Mouse (Mus musculus): ENCODE measurements around the gene Evi2. TPM values are rescaled to one million over a fixed set of nuclear protein-coding genes. Genes with fewer than 3 reads are reported as not detected.

Gene Evi2
- not detected for total RNA-seq (2021)
- long read RNA-seq, experiment 1, partial matches to known transcripts: 2 of 4 reads
- long read RNA-seq, experiment 1, other reads (novel, unspliced or antisense): 2 of 4 reads
- long read RNA-seq, experiment 2, partial matches to known transcripts: 0 of 2 reads
- long read RNA-seq, experiment 2, other reads (novel, unspliced or antisense): 1 of 2 reads

- intact Hi-C loops (cut with DNase I): no loop called here
- peak within 1 kb of the TSS; percentile 18; the same call in 1 of the 2 replicates for H3K4me3 ChIP-seq
- no peak for DNase-seq (ENCODE audit: extremely low spot score in 1 of 2, low spot score in 2 of 2)
- no peak for TF ChIP-seq CTCF (IDR thresholded peaks at IDR 0.05)
- peak within 1 kb of the TSS; percentile 82 for H3K27ac ChIP-seq
Observed at GRCm38 (mm10) chr11:79530333-79530761, at the start of gene Evi2, which contains the start of gene Evi2a. Gene Evi2 (minus strand): TSS chr11:79530589. Gene Evi2a (minus strand): TSS chr11:79530609.

- no peak overlapping the region for H3K4me3 ChIP-seq
- intact Hi-C loops (cut with DNase I): loop anchor here (5.0 to 10.0 kb wide), 2 partner anchors 105 to 323 kb away; partner anchors contain the start of gene Wsb1
- peak; percentile 74 to 84 for DNase-seq (ENCODE audit: extremely low spot score in 1 of 2, low spot score in 2 of 2)
- TF ChIP-seq CTCF (IDR thresholded peaks at IDR 0.05): peak; percentile 91
- H3K27ac ChIP-seq: peak overlapping the region; percentile 74
Observed at GRCm38 (mm10) chr11:79577741-79578140, 47.4 kb upstream of the Evi2 start.

GRCm38 (mm10) chr11:79575383-79576073 lies 45.1 kb upstream of the Evi2 start:
- no peak for TF ChIP-seq CTCF (IDR thresholded peaks at IDR 0.05)
- no peak overlapping the region for H3K4me3 ChIP-seq
- H3K27ac ChIP-seq: peak overlapping the region; percentile 1; the same call in 1 of the 2 replicates
- no peak for DNase-seq (ENCODE audit: extremely low spot score in 1 of 2, low spot score in 2 of 2)
- intact Hi-C loops (cut with DNase I): loop anchor here (5.0 to 10.0 kb wide), 2 partner anchors 103 to 321 kb away; partner anchors contain the start of gene Wsb1

- DNase-seq (ENCODE audit: extremely low spot score in 1 of 2, low spot score in 2 of 2): no peak
- intact Hi-C loops (cut with DNase I): loop anchor here (10.0 kb wide), 1 partner anchor 319 kb away; the partner anchor contains the start of gene Wsb1
- TF ChIP-seq CTCF (IDR thresholded peaks at IDR 0.05): no peak
- Histone ChIP-seq H3K4me3 (no peak overlapping the region), H3K27ac (no peak overlapping the region)
Observed at GRCm38 (mm10) chr11:79573836-79574235, 43.4 kb upstream of the Evi2 start.

GRCm38 (mm10) chr11:79570319-79570718 lies 39.9 kb upstream of the Evi2 start:
- H3K27ac ChIP-seq: no peak overlapping the region
- intact Hi-C loops (cut with DNase I): loop anchor here (10.0 kb wide), 1 partner anchor 316 kb away; the partner anchor contains the start of gene Wsb1

GRCm38 (mm10) chr11:79568197-79568911 lies 38.0 kb upstream of the Evi2 start:
- no peak overlapping the region for H3K27ac ChIP-seq
- no peak for DNase-seq (ENCODE audit: extremely low spot score in 1 of 2, low spot score in 2 of 2)
- H3K4me3 ChIP-seq: no peak overlapping the region
- TF ChIP-seq CTCF (IDR thresholded peaks at IDR 0.05): no peak
- intact Hi-C loops (cut with DNase I): no loop called here

More at GRCm38 (mm10) chr11:79570319-79570718, 39.9 kb upstream of the Evi2 start:
- H3K4me3 ChIP-seq: no peak overlapping the region
- DNase-seq (ENCODE audit: extremely low spot score in 1 of 2, low spot score in 2 of 2): no peak
- TF ChIP-seq CTCF (IDR thresholded peaks at IDR 0.05): no peak

GRCm38 (mm10) chr11:79566947-79567346 lies 36.6 kb upstream of the Evi2 start:
- no peak; the same call in 1 of the 2 replicates for TF ChIP-seq CTCF (IDR thresholded peaks at IDR 0.05)
- intact Hi-C loops (cut with DNase I): no loop called here
- Histone ChIP-seq H3K4me3 (no peak overlapping the region), H3K27ac (no peak overlapping the region)
- no peak for DNase-seq (ENCODE audit: extremely low spot score in 1 of 2, low spot score in 2 of 2)

- H3K27ac ChIP-seq: no peak overlapping the region
- H3K4me3 ChIP-seq: no peak overlapping the region
- no peak for TF ChIP-seq CTCF (IDR thresholded peaks at IDR 0.05)
- DNase-seq (ENCODE audit: extremely low spot score in 1 of 2, low spot score in 2 of 2): no peak
- intact Hi-C loops (cut with DNase I): no loop called here
Observed at GRCm38 (mm10) chr11:79563493-79563892, 33.1 kb upstream of the Evi2 start.

- intact Hi-C loops (cut with DNase I): no loop called here
Observed at GRCm38 (mm10) chr11:79560536-79560935, 30.1 kb upstream of the Evi2 start.

GRCm38 (mm10) chr11:79552622-79553021 lies 22.2 kb upstream of the Evi2 start:
- no peak for DNase-seq (ENCODE audit: extremely low spot score in 1 of 2, low spot score in 2 of 2)
- Histone ChIP-seq H3K4me3 (no peak overlapping the region), H3K27ac (no peak overlapping the region)
- intact Hi-C loops (cut with DNase I): no loop called here
- no peak for TF ChIP-seq CTCF (IDR thresholded peaks at IDR 0.05)

More at GRCm38 (mm10) chr11:79560536-79560935, 30.1 kb upstream of the Evi2 start:
- no peak for DNase-seq (ENCODE audit: extremely low spot score in 1 of 2, low spot score in 2 of 2)
- no peak for TF ChIP-seq CTCF (IDR thresholded peaks at IDR 0.05)
- Histone ChIP-seq H3K27ac (no peak overlapping the region), H3K4me3 (no peak overlapping the region)

- H3K4me3 ChIP-seq: no peak overlapping the region
- intact Hi-C loops (cut with DNase I): no loop called here
- no peak overlapping the region for H3K27ac ChIP-seq
- TF ChIP-seq CTCF (IDR thresholded peaks at IDR 0.05): no peak
- no peak for DNase-seq (ENCODE audit: extremely low spot score in 1 of 2, low spot score in 2 of 2)
Observed at GRCm38 (mm10) chr11:79536293-79536692, 5.9 kb upstream of the Evi2 start.

GRCm38 (mm10) chr11:79535554-79535953 lies 5.2 kb upstream of the Evi2 start:
- DNase-seq (ENCODE audit: extremely low spot score in 1 of 2, low spot score in 2 of 2): no peak
- H3K4me3 ChIP-seq: no peak overlapping the region
- H3K27ac ChIP-seq: no peak overlapping the region
- TF ChIP-seq CTCF (IDR thresholded peaks at IDR 0.05): no peak
- intact Hi-C loops (cut with DNase I): no loop called here
